Mouse (Mus musculus) neural tube, embryonic 10.5 days (tissue): Measurements from ENCODE around the gene Cdc42ep3.

Experiments used
- DNase-seq: peaks from one replicate; pipeline ENCODE4 v3.0.0-alpha.2; 2017; ENCODE audit warnings: low spot score; ENCODE audit errors: extremely low spot score

The Cdc42ep3 gene

DNA sequence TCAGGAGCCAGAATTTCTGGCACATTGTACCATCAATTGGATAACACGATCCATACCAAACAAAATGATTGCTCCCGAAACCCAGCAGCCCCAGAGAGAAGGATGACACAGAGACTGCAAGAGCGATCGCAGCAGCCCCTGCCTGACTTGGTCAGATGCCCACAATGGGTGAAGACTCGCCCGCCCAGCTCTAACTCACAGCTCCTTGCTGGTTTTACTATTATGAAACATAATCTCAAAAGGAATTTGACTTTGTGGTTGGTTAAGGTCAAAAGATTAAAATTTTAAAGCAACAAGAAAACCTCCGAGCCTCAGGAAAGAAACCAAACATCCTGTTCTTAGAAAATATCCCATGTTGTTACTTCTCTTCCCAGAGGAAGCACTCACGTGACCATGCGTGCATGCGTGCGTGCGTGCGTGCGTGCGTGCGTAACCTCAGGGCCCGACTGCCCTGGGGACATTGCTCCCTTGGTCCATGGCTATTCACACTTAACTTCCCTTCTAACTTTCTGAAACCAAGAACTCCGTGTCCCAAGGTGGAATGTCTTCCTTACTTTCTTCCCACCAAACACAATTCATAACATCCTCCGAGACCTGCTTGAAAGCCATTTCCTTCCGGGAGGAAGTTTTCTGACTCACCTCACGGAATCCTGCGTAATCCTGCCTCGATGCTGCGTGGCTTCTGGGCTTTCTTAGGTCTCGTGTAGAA is 9.7 kb downstream of the Cdc42ep3 start:
- no peak for DNase-seq

DNA sequence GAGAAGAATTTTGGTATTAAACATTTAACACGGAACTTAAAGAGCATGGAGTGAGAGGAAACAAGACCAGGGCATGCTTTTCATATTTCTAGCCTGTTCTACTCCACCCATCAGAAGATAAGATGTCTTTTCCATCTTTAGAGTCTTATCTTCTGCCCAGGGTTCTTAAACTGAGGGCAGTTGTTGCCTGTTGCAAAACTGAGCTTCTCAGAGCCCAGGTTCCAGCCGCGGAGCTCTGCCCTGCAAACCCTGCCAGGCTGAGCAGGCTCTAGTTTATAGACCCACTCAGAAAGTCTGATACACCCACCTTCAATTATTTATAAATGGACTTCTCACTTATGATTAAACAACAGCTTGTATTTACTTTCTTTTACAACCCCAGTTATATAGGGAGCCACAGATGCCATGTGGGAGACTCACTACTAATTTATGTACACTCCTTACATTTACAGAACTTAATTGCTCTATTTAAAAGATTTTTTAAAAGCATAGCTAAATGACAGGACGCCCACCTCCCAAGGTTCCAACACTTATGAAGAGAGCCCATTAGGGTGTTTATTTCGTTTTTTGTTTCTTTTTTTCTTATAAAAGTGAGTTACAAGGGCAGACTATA is 11.5 kb downstream of the Cdc42ep3 start:
- no peak for DNase-seq

DNA sequence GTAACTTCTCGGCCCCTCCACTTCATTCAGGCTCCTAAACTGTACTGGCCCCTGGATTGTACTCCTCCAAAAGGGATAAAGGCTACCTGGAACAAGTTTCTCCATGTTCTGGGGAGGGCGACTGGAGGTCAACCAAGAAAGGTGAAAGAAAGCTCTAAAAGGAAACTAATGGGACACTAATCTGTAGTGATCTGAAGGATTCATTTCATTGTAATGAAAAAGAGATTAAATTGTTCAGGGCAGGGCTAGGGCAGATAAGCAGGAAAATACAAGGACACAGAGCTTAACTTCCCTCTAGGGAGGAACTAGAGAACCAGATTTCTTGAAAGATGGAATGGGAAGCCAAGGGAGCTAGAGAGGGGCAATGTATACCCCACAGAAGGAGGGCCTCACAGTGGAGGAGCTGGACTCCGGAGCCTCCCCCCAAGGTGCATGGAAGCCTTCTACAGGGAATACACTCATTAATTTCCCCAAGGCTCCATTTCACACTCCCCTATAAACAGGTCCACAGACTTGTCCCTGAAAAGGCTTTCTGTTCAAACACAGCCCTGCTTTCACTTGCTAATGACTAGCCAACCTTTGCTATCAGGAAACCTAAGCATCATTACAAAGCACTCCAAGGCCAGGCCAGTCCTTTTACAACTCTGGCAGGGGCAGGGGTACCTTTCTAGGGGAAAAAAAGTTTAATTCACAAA is 12.1 kb downstream of the Cdc42ep3 start:
- DNase-seq, result no peak

DNA sequence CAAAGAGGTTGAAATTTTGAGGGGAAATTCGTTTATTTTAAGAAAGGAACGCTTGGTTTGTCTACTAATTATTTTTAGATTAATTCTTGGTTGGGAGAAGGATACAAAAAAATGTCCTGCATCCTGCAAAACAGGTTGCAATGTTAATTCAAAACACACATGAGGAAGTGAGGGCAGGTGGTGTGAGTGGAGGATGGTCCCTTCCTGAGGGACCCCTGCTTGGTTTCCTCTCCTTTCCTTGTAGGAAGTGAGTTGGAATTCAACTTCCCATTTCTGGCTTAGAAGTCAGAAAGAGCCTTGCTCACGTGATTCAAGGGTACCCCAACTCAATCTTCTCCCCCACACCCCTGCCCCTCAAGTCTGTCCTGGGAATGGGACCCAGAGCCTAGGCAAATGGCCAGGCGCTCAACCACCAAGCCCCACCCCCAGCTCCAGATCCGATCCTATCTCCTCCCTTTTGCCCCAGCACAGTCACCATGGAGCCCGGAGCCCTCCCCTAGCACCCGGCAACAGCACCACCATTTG is 12.9 kb downstream of the Cdc42ep3 start:
- no peak for DNase-seq

DNA sequence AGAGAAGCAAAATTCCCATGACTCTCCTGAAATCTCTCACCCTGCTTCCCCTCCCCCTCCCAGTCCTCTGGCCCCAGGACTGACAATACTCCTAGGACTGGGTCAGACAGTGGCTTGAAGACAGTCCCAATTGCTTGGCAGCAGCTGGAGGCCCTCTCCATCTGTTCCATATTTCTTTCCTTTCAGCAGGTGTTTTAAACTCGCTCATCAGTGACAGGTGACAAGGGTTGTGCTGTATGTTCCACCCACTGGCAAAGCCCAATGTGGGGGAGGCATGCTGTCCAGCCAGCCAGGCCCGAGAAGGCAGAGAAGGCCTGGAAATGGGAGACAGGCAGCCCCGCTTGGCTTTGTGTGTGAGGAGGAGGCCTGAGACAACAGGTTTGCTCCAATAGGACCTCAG is 17.4 kb downstream of the Cdc42ep3 start:
- DNase-seq, result no peak

DNA sequence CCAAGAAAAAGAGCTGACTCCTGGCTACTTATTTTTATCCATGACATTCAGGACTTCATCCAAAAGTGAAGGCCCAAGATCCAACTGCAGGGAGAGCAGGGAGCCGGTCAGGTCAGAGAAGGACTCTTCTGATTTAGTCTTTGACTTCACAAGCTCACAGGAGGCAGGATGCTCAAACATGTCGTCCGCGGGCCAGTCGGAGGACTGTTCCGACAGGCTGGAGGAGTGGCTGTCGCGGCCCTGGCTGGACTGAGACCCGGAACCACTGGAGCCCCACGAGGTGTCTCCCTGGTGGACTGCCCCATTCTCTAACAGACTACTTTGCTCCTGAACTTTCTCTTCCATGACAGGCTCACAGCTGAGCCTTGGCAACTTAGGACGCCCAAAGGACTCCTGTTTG is 20.2 kb downstream of the Cdc42ep3 start:
- no peak for DNase-seq

DNA sequence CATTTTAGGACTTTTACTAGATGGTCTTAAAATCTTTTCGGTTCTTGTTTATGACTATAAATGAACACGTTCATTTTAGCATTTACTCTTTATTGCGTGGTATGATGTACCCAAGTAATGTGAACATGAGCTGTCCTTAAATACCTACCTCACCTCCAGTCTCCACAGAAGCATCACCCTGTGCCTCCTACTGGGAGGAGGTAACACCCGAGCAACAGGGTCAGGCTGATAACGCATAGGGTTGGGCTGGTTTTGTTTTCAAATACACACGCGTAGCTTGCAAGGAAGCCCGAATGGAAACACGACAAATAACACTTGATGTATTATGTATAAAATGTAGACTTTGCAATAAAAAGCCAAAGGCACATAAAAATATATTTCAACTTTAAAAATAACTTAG is 21.2 kb downstream of the Cdc42ep3 start:
- DNase-seq, result no peak

DNA sequence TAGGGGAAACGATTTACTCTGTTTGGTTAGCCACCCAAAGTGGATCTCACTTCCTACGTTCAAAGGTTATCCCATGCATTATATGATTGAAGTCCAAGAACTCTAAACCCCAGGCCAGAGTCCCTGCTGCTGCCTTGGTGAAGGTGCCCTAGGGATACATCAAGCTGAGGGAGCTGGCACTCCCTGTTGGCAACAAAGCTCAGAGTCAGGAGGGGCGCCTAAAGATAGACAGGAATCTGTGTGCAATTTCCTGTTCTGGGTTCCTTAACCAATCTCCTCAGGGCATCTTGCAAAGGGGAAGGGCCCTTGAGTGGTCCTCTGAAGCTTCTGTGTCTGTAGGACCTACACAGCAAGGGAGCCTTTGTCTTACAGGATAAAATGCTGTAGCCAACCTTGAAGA is 22.0 kb downstream of the Cdc42ep3 start:
- no peak for DNase-seq

DNA sequence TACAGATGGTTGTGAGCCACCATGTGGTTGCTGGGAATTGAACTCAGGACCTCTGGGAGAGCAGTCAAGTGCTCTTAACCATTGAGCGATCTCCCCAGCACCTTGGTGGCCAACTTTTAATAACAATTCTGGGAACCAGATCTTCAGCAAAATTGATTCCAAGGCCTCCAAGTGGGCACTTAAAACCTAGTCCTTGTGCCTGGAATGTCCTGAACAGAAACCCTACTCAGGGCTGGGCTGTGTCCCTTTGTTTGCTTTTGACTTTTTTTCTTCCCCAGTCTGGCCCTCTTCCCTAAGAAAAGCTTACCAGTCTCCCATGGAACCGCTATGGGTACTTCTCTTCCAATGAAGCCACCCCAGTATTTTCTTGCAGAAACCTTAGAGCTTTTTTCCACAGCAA is 24.5 kb downstream of the Cdc42ep3 start:
- no peak for DNase-seq

DNA sequence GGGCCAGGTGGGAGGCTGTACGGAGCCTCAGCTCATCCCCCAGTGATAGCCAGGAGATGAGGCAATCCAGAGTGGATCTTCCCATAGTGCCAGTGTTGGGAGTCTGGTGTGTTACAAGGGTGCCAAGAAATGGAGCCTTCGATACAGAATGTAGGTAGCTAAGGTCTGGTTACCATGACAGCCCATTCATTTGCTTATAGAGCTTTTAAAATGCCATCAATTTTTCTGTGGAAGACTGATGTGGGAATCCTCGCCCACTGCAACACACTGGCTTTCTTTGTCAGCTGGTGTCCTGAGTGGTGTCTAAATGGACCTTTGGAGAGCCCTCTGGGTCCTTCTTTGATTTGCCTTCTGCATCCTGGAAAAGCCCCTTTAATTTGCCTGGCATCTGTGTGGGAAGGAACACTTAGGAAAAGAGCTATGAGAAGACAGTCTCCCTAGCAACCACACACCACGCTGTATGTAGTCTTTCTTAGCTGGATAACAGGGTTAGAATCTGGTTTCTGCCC is 28.0 kb downstream of the Cdc42ep3 start:
- DNase-seq, result no peak

DNA sequence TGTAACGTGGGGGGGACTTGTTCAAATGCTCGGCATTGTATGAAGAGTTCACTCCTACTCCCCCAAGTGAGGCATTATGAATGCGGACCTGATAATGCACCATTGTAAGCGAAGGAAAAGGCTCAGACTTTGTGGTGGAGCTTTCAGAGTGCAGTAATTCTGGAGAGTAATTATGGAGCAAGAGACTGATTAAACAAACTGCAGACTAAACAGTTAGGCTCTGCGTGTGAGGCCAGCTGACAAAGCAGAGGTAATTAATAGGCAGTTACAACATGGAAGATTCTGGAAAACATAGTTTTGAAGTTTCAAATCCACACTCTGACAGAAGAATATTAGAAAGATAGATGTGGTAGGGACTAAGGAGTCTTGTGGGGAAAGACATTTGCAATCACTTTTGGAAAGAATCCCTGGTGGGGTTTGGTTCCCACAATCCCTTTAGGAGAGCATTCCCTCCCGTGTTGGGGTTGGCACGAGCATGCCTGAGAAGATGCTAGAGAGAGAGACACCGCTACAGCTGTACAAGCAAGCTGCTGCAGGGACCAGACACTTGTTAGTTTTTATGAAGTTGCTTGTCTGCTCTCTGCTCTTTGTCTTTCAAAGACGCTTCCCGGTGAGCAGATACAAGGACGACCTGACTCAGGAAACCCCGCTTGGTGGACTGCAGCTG is 37.7 kb downstream of the Cdc42ep3 start:
- no peak for DNase-seq

DNA sequence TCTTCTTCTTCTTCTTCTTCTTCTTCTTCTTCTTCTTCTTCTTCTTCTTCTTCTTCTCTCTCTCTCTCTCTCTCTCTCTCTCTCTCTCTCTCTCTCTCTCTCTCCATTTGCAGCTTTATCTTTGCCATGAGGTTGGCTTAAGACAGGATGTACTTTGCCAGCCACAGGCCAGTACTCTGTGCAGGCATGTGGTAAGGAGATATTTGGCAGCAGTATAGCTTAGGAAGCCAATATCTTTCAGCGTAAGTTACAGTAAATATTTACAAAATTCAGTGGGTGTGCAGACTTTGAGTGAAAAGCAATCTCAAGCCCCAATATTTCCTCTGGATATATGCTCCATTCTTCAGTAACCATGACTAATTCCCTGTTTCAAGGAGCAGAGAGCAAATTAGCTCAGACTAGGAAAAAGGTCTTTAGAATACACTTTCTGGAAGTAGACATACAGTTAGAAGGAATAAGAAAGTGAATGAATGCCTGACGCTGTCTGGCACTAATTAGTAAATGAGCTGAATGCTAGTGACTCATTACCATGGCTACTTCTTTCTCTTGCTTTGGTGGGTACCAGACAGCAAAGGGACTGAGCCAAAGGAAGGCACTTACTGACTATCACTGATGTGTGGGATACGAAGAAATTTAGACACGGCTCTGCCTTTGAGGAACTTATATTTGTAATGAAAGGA is 39.3 kb downstream of the Cdc42ep3 start:
- no peak for DNase-seq

DNA sequence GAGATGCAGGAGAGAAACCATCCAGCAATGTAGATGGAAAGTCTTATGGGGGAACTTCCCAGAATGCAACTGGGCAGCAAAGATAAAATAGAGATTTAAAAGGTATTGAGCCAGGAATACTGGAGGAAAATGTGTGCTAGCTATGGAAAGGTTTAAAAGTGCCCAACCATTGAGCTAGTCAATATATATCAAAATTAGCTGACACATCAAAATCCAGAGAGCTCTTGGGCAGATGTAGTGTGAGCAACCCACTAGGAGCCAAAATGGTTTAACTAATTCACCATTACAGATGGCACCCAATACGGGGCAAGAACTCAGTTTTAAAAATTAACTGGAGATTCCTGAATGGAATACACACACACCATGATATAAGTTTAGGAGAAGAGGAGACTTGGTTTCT is 44.4 kb downstream of the Cdc42ep3 start:
- DNase-seq, result no peak

DNA sequence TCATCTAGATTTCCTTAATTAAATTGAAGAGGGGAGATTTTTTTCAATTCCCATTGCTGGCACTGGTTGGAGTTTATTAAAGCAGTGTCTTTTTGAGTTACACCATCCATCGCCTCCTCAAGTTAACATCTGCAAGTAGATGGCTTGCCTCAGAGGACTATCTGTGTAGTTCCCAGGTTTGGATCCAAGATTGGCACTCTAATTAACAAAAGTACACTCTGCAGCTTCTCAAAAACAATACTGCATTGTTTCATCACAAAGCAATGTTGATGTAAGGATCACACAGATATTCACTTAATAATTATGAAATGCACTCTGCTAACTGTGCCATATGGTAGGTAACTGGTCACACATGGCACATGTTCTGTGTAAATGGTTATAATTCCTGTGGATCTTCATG is 45.4 kb downstream of the Cdc42ep3 start:
- DNase-seq, result no peak

DNA sequence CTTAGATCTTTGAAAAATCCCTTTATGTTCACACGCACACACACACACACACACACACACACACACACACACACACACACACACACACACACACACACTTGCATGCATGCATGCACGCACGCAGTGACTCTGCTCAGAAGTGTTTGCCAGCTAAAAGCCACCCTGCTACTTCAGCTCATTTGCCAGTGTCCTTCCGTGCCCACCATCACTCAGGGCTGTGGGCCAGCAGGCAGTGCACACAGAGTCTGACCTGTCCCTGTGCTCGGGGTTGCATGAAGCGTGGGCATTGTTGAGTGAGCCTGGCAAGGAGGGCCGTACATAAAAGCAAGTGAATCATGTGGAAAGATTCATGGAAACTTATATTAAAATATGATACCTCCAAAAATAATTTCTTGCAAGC is 49.2 kb downstream of the Cdc42ep3 start:
- DNase-seq, result no peak

DNA sequence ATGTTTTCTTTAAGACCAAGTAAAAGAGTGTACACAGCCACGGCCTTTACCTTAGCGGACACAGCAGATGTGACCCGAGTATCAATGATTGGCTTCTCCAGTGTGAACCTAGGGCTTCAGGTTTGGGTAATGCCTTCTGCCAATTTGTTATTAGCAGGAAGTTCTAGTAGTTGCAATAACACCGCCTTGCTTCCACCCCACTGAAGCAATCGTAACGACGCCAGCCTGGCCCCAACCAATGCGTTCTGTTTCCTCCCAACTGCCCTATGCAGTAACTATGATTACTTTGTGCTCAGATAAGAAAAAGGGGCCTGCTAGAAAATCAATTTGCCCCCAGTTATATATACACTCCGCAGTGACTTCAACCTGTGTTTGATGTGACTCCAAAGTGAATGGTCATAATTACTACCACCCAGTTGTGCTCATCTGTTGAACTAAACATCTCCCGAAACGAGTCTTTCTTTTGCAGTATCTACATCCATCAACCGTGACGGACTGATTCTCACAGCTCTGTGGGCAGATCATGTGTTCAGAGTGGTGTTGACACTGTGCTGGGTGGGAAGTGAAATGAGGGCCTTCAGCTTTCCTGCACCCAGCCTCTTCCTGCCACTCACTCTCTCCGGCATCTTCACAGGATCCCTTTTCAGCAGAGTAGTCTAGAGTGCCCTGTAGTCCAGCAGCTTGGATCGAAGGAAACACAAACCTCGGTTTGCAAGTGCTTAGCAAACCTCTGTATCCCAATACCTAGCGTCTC is 51.0 kb downstream of the Cdc42ep3 start:
- DNase-seq, result no peak

DNA sequence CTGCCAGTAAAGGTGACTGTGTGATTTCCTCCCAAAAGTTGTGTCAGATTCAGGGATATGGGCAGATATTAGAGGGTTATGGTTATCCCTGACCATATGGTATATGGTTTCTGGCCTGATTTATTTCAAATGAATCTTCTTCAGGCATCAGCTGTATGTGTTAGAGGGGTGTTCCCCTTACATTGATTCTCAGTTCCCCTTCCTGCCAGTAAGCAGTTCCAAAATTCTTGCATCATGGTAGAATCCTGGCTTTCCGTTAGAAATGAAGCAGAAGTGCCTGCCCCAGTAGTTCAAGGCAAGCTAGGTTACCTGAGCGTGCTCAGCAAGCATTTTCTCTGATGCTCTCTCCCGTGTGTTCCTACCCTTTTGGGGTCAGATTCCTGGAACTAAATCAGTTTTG is 51.7 kb downstream of the Cdc42ep3 start:
- DNase-seq, result no peak

DNA sequence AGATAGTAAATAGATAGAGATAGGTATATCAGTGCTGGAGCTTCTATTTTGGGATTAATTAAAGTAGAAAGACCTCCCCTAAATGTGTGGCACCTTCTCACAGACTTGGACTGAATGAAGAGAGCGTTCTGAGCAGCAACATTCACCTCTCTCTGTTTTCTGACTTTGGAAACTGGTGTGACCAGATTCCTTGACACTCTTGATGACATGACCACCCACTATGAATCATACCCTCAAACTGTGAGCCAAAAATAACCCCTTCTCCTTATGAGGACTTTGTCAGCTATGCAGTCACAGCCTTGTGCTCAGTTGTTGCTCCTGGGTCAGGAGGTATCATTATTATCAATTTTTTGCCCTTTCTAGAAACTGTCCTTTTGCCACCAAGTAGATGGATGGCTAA is 55.0 kb downstream of the Cdc42ep3 start:
- no peak for DNase-seq

DNA sequence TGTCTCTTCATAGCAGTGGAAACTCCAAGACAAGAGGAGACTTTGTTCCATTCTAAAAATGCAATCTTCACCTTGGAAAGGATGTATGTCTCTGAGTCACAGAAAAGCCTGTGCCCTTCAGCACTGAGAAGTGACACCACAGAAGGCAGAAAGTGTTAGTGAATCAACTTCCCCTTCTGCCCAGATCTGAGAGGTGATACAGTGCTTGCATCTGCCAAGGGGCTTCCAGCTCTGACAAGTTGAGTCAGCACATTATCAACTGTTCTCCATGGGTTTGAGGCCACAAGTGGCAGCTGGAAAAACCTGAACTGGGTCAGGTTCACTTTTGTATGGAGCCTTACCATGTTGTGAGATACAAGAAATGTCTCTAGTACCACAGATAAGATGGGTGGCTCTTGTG is 55.9 kb downstream of the Cdc42ep3 start:
- DNase-seq, result no peak

DNA sequence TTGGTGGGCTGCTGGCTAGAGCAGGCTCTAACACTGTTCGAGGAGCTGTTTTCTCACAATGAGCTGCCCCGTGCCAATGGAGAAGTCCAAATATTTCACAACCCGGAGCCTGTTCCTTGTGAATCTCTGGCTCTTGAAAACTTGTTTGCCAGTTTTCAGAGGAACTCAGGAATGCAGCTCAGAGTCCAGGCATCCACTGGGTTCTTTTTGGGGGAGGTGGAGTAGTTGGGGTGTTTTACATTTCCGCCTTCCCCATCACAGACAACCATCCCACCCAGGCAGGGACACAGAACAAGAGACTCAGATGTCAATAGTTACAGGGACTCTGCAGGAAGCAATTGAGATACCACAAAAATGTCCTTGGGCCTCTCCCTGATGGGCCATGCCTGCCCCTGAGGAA is 59.0 kb downstream of the Cdc42ep3 start:
- no peak for DNase-seq

DNA sequence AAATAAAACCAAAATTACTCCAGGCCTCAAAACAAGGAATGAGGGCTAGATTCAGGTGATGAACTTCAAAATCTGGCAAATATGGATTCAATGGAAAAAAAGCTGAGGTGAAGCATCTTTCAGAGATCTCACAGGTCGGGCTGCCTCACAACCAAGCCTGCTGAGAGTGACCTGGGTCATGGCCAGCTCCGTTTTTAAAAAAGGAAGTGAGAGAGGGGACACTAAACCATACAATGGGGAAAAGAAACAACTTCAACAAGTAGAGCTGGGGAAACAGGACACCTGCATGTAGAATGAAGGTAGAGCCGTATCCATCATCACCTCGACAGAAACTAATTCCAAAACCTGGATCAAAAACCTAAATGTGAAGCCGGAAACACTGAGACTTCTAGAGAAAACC is 63.2 kb downstream of the Cdc42ep3 start:
- no peak for DNase-seq
